Mouse (Mus musculus) stomach, embryonic 15.5 days (tissue): ENCODE measurements at regions not wholly inside any gene's neighbourhood (a gene's known extent, or its start where the extent isn't known, plus 50 kb on each side); places are given as distances from the start of the nearest gene placed in this dataset.

Source experiments
- ATAC-seq: fragments of 200-750 bp; cut with Nextera tagmentation; 2 replicates; pipeline ENCODE4 v1.8.0; 2017; ENCODE audit warnings: low read depth, moderate number of reproducible peaks, moderate TSS enrichment; ENCODE audit not compliant: insufficient read depth, low FRiP score
- H3K27ac ChIP-seq: fragments of 300-500 bp; sonication (generic); 2 replicates; pipeline ENCODE4 v1.5.1; 2015; ENCODE audit warnings: mild to moderate bottlenecking, inconsistent platforms
- H3K27me3 ChIP-seq: fragments of 300-500 bp; sonication (generic); replicated peaks from 2 replicates; pipeline ENCODE4 v1.6.1; 2015; ENCODE audit warnings: inconsistent platforms
- H3K36me3 ChIP-seq: fragments of 300-500 bp; sonication (generic); 2 replicates; pipeline ENCODE4 v1.6.1; 2015; ENCODE audit warnings: inconsistent platforms
- H3K4me1 ChIP-seq: fragments of 300-500 bp; sonication (generic); 2 replicates; pipeline ENCODE4 v1.6.1; 2015; ENCODE audit warnings: inconsistent platforms
- H3K4me2 ChIP-seq: fragments of 300-500 bp; sonication (generic); 2 replicates; pipeline ENCODE4 v1.6.1; 2015; ENCODE audit warnings: mild to moderate bottlenecking, inconsistent platforms
- H3K4me3 ChIP-seq: fragments of 300-500 bp; sonication (generic); replicated peaks from 2 replicates; pipeline ENCODE4 v1.5.1; 2015; ENCODE audit warnings: inconsistent platforms
- H3K9ac ChIP-seq: fragments of 300-500 bp; sonication (generic); 2 replicates; pipeline ENCODE4 v1.6.1; 2015; ENCODE audit warnings: inconsistent platforms
- H3K9me3 ChIP-seq: fragments of 300-500 bp; sonication (generic); 2 replicates; pipeline ENCODE4 v1.6.1; 2016; ENCODE audit warnings: inconsistent platforms
- WGBS: fragments of 180-500 bp; shearing (Covaris S2); methylation state at CpG from one replicate; pipeline ENCODE4 v1.1.7; 2015; 5-methylcytosine and 5-hydroxymethylcytosine counted together

GRCm38 (mm10) chr16:51915929-51916308 is 115.1 kb upstream of the Cblb start:
- no peak overlapping the region for H3K4me3 ChIP-seq
- H3K27me3 ChIP-seq: no peaks in the 10 kb centered on the region
- 71% methylated on average over 13 of the region's 13 CpGs for WGBS
- H3K4me1 ChIP-seq: peaks cover 2% of the 10 kb centered on the region; the same call in 1 of the 2 replicates
- H3K9ac ChIP-seq: no peak overlapping the region
- no peaks in the 10 kb centered on the region for H3K36me3 ChIP-seq
- no peak overlapping the region for H3K27ac ChIP-seq
- no peak overlapping the region for H3K4me2 ChIP-seq
- H3K9me3 ChIP-seq: no peaks in the 10 kb centered on the region
- no peak for ATAC-seq

GRCm38 (mm10) chr16:51916337-51916736 is 114.7 kb upstream of the Cblb start:
- Histone ChIP-seq H3K27me3 (no peaks in the 10 kb centered on the region), H3K9ac (no peak overlapping the region), H3K4me2 (no peak overlapping the region), H3K36me3 (no peaks in the 10 kb centered on the region), H3K4me3 (no peak overlapping the region), H3K27ac (no peak overlapping the region), H3K9me3 (no peaks in the 10 kb centered on the region), H3K4me1 (peaks cover 2% of the 10 kb centered on the region; the same call in 1 of the 2 replicates)
- WGBS: 44% methylated on average over 5 of the region's 5 CpGs
- no peak for ATAC-seq

- H3K4me2 ChIP-seq: no peak overlapping the region
- no peak overlapping the region for H3K9ac ChIP-seq
- H3K9me3 ChIP-seq: no peaks in the 10 kb centered on the region
- no peak overlapping the region for H3K27ac ChIP-seq
- H3K4me1 ChIP-seq: peaks cover 2% of the 10 kb centered on the region; the same call in 1 of the 2 replicates
- H3K36me3 ChIP-seq: no peaks in the 10 kb centered on the region
- H3K27me3 ChIP-seq: no peaks in the 10 kb centered on the region
- ATAC-seq: no peak
- WGBS: 41% methylated on average over 3 of the region's 3 CpGs
- H3K4me3 ChIP-seq: no peak overlapping the region
Measured at GRCm38 (mm10) chr16:51916820-51917219, 114.2 kb upstream of the Cblb start.

GRCm38 (mm10) chr16:51917540-51917939 is 113.5 kb upstream of the Cblb start:
- WGBS: 26% methylated on average over 2 of the region's 2 CpGs
- Histone ChIP-seq H3K4me3 (no peak overlapping the region), H3K9me3 (no peaks in the 10 kb centered on the region), H3K36me3 (no peaks in the 10 kb centered on the region), H3K4me1 (peaks cover 2% of the 10 kb centered on the region; the same call in 1 of the 2 replicates), H3K27me3 (no peaks in the 10 kb centered on the region), H3K4me2 (no peak overlapping the region), H3K27ac (no peak overlapping the region), H3K9ac (no peak overlapping the region)
- ATAC-seq: no peak

- no peaks in the 10 kb centered on the region for H3K27me3 ChIP-seq
- ATAC-seq: no peak
- no peak overlapping the region for H3K27ac ChIP-seq
- H3K36me3 ChIP-seq: no peaks in the 10 kb centered on the region
- no peak overlapping the region for H3K4me3 ChIP-seq
- no peaks in the 10 kb centered on the region for H3K9me3 ChIP-seq
- no peak overlapping the region for H3K9ac ChIP-seq
- WGBS: 86% methylated on average over 4 of the region's 4 CpGs
- no peak overlapping the region for H3K4me2 ChIP-seq
- H3K4me1 ChIP-seq: peaks cover 2% of the 10 kb centered on the region; the same call in 1 of the 2 replicates
Measured at GRCm38 (mm10) chr16:51921025-51921424, 110.0 kb upstream of the Cblb start.

GRCm38 (mm10) chr16:51922589-51922988 is 108.4 kb upstream of the Cblb start:
- Histone ChIP-seq H3K27me3 (no peaks in the 10 kb centered on the region), H3K36me3 (no peaks in the 10 kb centered on the region), H3K4me1 (no peaks in the 10 kb centered on the region), H3K4me3 (no peak overlapping the region), H3K27ac (no peak overlapping the region), H3K9ac (no peak overlapping the region), H3K4me2 (no peak overlapping the region), H3K9me3 (no peaks in the 10 kb centered on the region)
- ATAC-seq: no peak
- WGBS: 63% methylated on average over 3 of the region's 3 CpGs

GRCm38 (mm10) chr16:51925639-51926038 is 105.4 kb upstream of the Cblb start:
- H3K4me2 ChIP-seq: no peak overlapping the region
- no peak overlapping the region for H3K4me3 ChIP-seq
- no peaks in the 10 kb centered on the region for H3K27me3 ChIP-seq
- no peaks in the 10 kb centered on the region for H3K4me1 ChIP-seq
- no peaks in the 10 kb centered on the region for H3K36me3 ChIP-seq
- no peak overlapping the region for H3K9ac ChIP-seq
- H3K27ac ChIP-seq: no peak overlapping the region
- no peaks in the 10 kb centered on the region for H3K9me3 ChIP-seq
- ATAC-seq: no peak
- 81% methylated on average over 3 of the region's 3 CpGs for WGBS

- H3K9me3 ChIP-seq: no peaks in the 10 kb centered on the region
- no peaks in the 10 kb centered on the region for H3K4me1 ChIP-seq
- H3K36me3 ChIP-seq: no peaks in the 10 kb centered on the region
- no peak overlapping the region for H3K27ac ChIP-seq
- no peak overlapping the region for H3K9ac ChIP-seq
- H3K4me3 ChIP-seq: no peak overlapping the region
- H3K4me2 ChIP-seq: no peak overlapping the region
- ATAC-seq: no peak
- WGBS: 80% methylated on average over 2 of the region's 2 CpGs
- H3K27me3 ChIP-seq: no peaks in the 10 kb centered on the region
Measured at GRCm38 (mm10) chr16:51933122-51933521, 97.9 kb upstream of the Cblb start.

- Histone ChIP-seq H3K9me3 (no peaks in the 10 kb centered on the region), H3K36me3 (no peaks in the 10 kb centered on the region), H3K9ac (no peak overlapping the region), H3K4me2 (no peak overlapping the region), H3K27me3 (no peaks in the 10 kb centered on the region), H3K27ac (no peak overlapping the region), H3K4me3 (no peak overlapping the region), H3K4me1 (no peaks in the 10 kb centered on the region)
- 87% methylated on average over 3 of the region's 3 CpGs for WGBS
- no peak for ATAC-seq
Measured at GRCm38 (mm10) chr16:51933965-51934364, 97.1 kb upstream of the Cblb start.

- ATAC-seq: no peak
- Histone ChIP-seq H3K9ac (no peak overlapping the region), H3K9me3 (no peaks in the 10 kb centered on the region), H3K27me3 (no peaks in the 10 kb centered on the region), H3K4me1 (no peaks in the 10 kb centered on the region), H3K4me3 (no peak overlapping the region), H3K36me3 (no peaks in the 10 kb centered on the region), H3K27ac (no peak overlapping the region), H3K4me2 (no peak overlapping the region)
- 82% methylated on average over 9 of the region's 9 CpGs for WGBS
Measured at GRCm38 (mm10) chr16:51937298-51937697, 93.7 kb upstream of the Cblb start.

GRCm38 (mm10) chr16:51939061-51939460 is 92.0 kb upstream of the Cblb start:
- no peak for ATAC-seq
- 73% methylated on average over 5 of the region's 5 CpGs for WGBS
- Histone ChIP-seq H3K4me2 (no peak overlapping the region), H3K4me1 (no peaks in the 10 kb centered on the region), H3K36me3 (no peaks in the 10 kb centered on the region), H3K9ac (no peak overlapping the region), H3K4me3 (no peak overlapping the region), H3K27ac (no peak overlapping the region), H3K9me3 (no peaks in the 10 kb centered on the region), H3K27me3 (no peaks in the 10 kb centered on the region)

- ATAC-seq: no peak
Measured at GRCm38 (mm10) chr16:51940574-51940973, 90.5 kb upstream of the Cblb start.

GRCm38 (mm10) chr16:51942431-51943130 is 88.4 kb upstream of the Cblb start:
- Histone ChIP-seq H3K9me3 (no peaks in the 10 kb centered on the region), H3K9ac (no peak overlapping the region), H3K4me1 (no peaks in the 10 kb centered on the region), H3K4me3 (no peak overlapping the region), H3K27ac (no peak overlapping the region), H3K27me3 (no peaks in the 10 kb centered on the region), H3K4me2 (no peak overlapping the region), H3K36me3 (no peaks in the 10 kb centered on the region)
- 73% methylated on average over 9 of the region's 9 CpGs for WGBS
- no peak for ATAC-seq

More at GRCm38 (mm10) chr16:51940574-51940973, 90.5 kb upstream of the Cblb start:
- Histone ChIP-seq H3K4me3 (no peak overlapping the region), H3K36me3 (no peaks in the 10 kb centered on the region), H3K27ac (no peak overlapping the region), H3K4me2 (no peak overlapping the region), H3K4me1 (no peaks in the 10 kb centered on the region), H3K9me3 (no peaks in the 10 kb centered on the region), H3K9ac (no peak overlapping the region), H3K27me3 (no peaks in the 10 kb centered on the region)
